Mouse (Mus musculus) urinary bladder, postnatal 10 days (tissue): Measurements from ENCODE around the gene Sfi1.
"Not testable (repeated sequence)": the region's sequence is repeated elsewhere in the genome, so short reads cannot be mapped to it uniquely, and the experiment has no call there.

Source experiments
- DNase-seq: peaks from one replicate; pipeline ENCODE4 v3.0.0; 2022; ENCODE audit warnings: low spot score

The Sfi1 gene

GRCm38 (mm10) chr11:3103619-3104164 is 89.6 kb downstream of the Sfi1 start:
- DNase-seq = no peak

GRCm38 (mm10) chr11:3102626-3103025 is 90.6 kb downstream of the Sfi1 start:
- DNase-seq = not testable (repeated sequence)

GRCm38 (mm10) chr11:3101875-3102494 is 91.3 kb downstream of the Sfi1 start:
- DNase-seq = no peak

- no peak for DNase-seq
Measured at GRCm38 (mm10) chr11:3101072-3101874, 92.0 kb downstream of the Sfi1 start.

- DNase-seq = not testable (repeated sequence)
Measured at GRCm38 (mm10) chr11:3100066-3100645, 93.1 kb downstream of the Sfi1 start.
